Mouse (Mus musculus) stomach, adult 2 months (tissue): ENCODE measurements around the gene Vmn2r47. TPM values are rescaled to one million over a fixed set of nuclear protein-coding genes. Genes with fewer than 3 reads are reported as not detected.

Source experiments
- polyA plus RNA-seq: library from polyadenylated mRNA; depleted of rRNA; stranded (reverse); fragments of >200 nt; gene quantifications from 2 replicates; pipeline ENCODE4 v1.2.3, GENCODE M21; 2012; rRNA removed

Vmn2r47 gene
- polyA plus RNA-seq, result not detected in 2 replicates

DNA sequence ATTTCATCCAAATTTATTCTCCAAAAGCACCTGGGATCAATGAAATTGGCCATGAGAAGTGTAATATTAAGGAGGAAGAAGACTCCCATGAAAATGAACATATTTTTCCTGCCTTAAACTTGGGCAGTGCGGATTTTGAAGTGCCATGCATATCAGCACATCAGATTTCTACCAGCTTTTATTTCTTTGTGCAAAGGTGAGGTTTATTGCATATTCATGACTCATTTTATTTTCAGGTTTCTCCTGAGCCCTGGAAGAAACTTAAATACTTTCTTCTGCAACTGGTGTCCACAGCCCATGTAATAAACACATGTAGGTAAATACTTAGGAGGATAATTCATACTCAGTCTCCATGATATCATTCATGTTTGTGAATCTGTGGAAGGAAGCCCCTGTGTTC lies at the start of gene Vmn2r47:
TSS of gene Vmn2r47 (minus strand) at position 101 of the 400 bp plus-strand sequence.

GRCm38 (mm10) chr7:9770471-9770870 lies 70.7 kb downstream of the Vmn2r47 start, which contains the start of gene Vmn2r46:
Vmn2r46 (minus strand) TSS chr7:9770571.

Other genes starting within 250 kb of the Vmn2r47 start
- gene Vmn2r46, start 70.8 kb downstream of the Vmn2r47 start, polyA plus RNA-seq, result not detected in 2 replicates
- gene Vmn2r48, start 112.3 kb upstream of the Vmn2r47 start, polyA plus RNA-seq, result not detected in 2 replicates
- not detected in 2 replicates for gene Vmn2r49, start 150.9 kb upstream of the Vmn2r47 start, polyA plus RNA-seq
- not detected in 2 replicates for gene Vmn2r50, start 212.0 kb upstream of the Vmn2r47 start, polyA plus RNA-seq